In genomic region chr5:139331742-139332141, GRCm38 (mm10) we compare ENCODE assay signal across 9 mouse cellular contexts. TPM values are rescaled to one million over a fixed set of nuclear protein-coding genes. Genes with fewer than 3 reads are reported as not detected.
DNase-seq lines count a peak whose midpoint lies in the region; ATAC-seq and TF ChIP-seq lines count a peak whose summit lies in the region.
"Had no signal": no experiment of that assay in that cellular context is flagged by ENCODE, and none has a peak within 500 bp of the region (broad histone marks: within the 10 kb centered on the region; RNA-seq: fewer than 3 reads in every experiment).

No protein-coding gene starts in this region.

- WGBS in kidney, embryonic 14.5 days, result 21% methylated on average over 8 of the region's 8 CpGs

- H3K4me1 ChIP-seq in kidney, embryonic 14.5 days (ENCODE audit: control insufficient read depth, insufficient read depth, low read length), result no peaks in the 10 kb centered on the region

- H3K27ac ChIP-seq in kidney, embryonic 14.5 days (ENCODE audit: low read depth, low read length), result no peak overlapping the region

- ATAC-seq in kidney, embryonic 14.5 days (ENCODE audit: low FRiP score, low TSS enrichment), result peak; percentile 26; the same call in 1 of the 2 replicates

- H3ac ChIP-seq in C2C12 (ENCODE audit: control insufficient read depth, insufficient read length, low read depth), result no peak overlapping the region

- H3K4me3 ChIP-seq in C2C12 (ENCODE audit: insufficient read depth, poor library complexity, severe bottlenecking), result no peak overlapping the region
- H3K4me3 ChIP-seq in kidney, embryonic 14.5 days (ENCODE audit: low read length), result no peak overlapping the region

- no peaks in the 10 kb centered on the region for H3K36me3 ChIP-seq in C2C12 (ENCODE audit: control insufficient read depth, insufficient read depth)
- peaks cover 8% of the 10 kb centered on the region for H3K36me3 ChIP-seq in kidney, embryonic 14.5 days (ENCODE audit: control insufficient read depth, insufficient read depth, low read length)

- H3K4me2 ChIP-seq in kidney, embryonic 14.5 days (replicated peaks; ENCODE audit: low read depth, low read length), result no peak overlapping the region

- H3K79me2 ChIP-seq in C2C12 (ENCODE audit: control insufficient read depth, insufficient read depth), result no peaks in the 10 kb centered on the region

- H3K9ac ChIP-seq in kidney, embryonic 14.5 days (ENCODE audit: low read depth, low read length), result no peak overlapping the region

- H3K27me3 ChIP-seq in C2C12 (ENCODE audit: control insufficient read depth, insufficient read depth, insufficient read length), result peaks cover 5% of the 10 kb centered on the region
- H3K27me3 ChIP-seq in kidney, embryonic 14.5 days (ENCODE audit: control insufficient read depth, insufficient read depth, low read length), result no peaks in the 10 kb centered on the region

- no peaks in the 10 kb centered on the region for H3K79me3 ChIP-seq in C2C12 (ENCODE audit: low read depth)

- peak; percentile 86 for DNase-seq in ZHBTc4 (ENCODE audit: low read depth, low spot score)
- peak; percentile 88 to 89 for DNase-seq in cerebellum, postnatal 4 days (ENCODE audit: low spot score in 2 of 2)
- peak; percentile 89 for DNase-seq in gastrocnemius, postnatal 10 days
- DNase-seq in lung, adult 18-20 months, result peak; percentile 75 to 76
- peak; percentile 79 for DNase-seq in retina, postnatal 1 day
- peak; percentile 61 to 67 for DNase-seq in thymus, postnatal 36 days

- peak; percentile 78 for TF ChIP-seq CTCF in C2C12 (IDR thresholded peaks at IDR 0.05; ENCODE audit: control insufficient read depth, insufficient read depth, insufficient read length)

- no peaks in the 10 kb centered on the region for H3K9me3 ChIP-seq in kidney, embryonic 14.5 days (ENCODE audit: control insufficient read depth, low read length)

TF ChIP-seq in C2C12, 6 proteins besides CTCF, POLR2A, EP300 and RAD21:
- TF ChIP-seq MAX (IDR thresholded peaks at IDR 0.05), result no peak
- TF ChIP-seq FOSL1 (IDR thresholded peaks at IDR 0.05; ENCODE audit: insufficient read depth, low read length, poor library complexity, severe bottlenecking), result no peak
- TF ChIP-seq USF1 (IDR thresholded peaks at IDR 0.05; ENCODE audit: low read depth), result no peak
- no peak for TF ChIP-seq MYOD1 (IDR thresholded peaks at IDR 0.05; ENCODE audit: control insufficient read depth, insufficient read length, low read depth)

RNA-seq across cellular contexts. Expression of gene Adap1, which starts 6.3 kb away (rescaled TPM):
- 0.06 TPM for polyA plus RNA-seq in C2C12 (2012; fragmentation: generic; extraction: Trizol)
- 1 to 10 TPM; 2.2 to 2.6 TPM for total RNA-seq in gastrocnemius, postnatal 10 days (2021)
- 0.89 and 1.2 TPM in 2 replicates for polyA plus RNA-seq in kidney, embryonic 14.5 days (2014; fragmentation: Nextera tagmentation; extraction: Ambion mirVana)

RNA-seq across cellular contexts. Expression of gene Cox19, which starts 19.5 kb away (rescaled TPM):
- 52.9 TPM for polyA plus RNA-seq in C2C12 (2012; fragmentation: generic; extraction: Trizol)
- total RNA-seq in gastrocnemius, postnatal 10 days (2021), result 10 to 100 TPM; 72.0 to 76.4 TPM
- polyA plus RNA-seq in kidney, embryonic 14.5 days (2014; fragmentation: Nextera tagmentation; extraction: Ambion mirVana), result 105 and 119 TPM in 2 replicates

RNA-seq across cellular contexts. Expression of gene Cyp2w1, which starts 20.7 kb away (rescaled TPM):
- polyA plus RNA-seq in C2C12 (2012; fragmentation: generic; extraction: Trizol), result not detected
- not detected for total RNA-seq in gastrocnemius, postnatal 10 days (2021)
- not detected in 2 replicates for polyA plus RNA-seq in kidney, embryonic 14.5 days (2014; fragmentation: Nextera tagmentation; extraction: Ambion mirVana)
- polyA plus RNA-seq: gonadal fat pad, adult 2 months had no signal

RNA-seq across cellular contexts. Expression of gene Gpr146, which starts 45.8 kb away (rescaled TPM):
- polyA plus RNA-seq in C2C12 (2012; fragmentation: generic; extraction: Trizol), result 1.7 TPM
- total RNA-seq in gastrocnemius, postnatal 10 days (2021), result 10 to 100 TPM; 13.0 to 19.0 TPM
- 2.7 and 3.1 TPM in 2 replicates for polyA plus RNA-seq in kidney, embryonic 14.5 days (2014; fragmentation: Nextera tagmentation; extraction: Ambion mirVana)
